Mouse (Mus musculus) C2C12 (cell line): ENCODE measurements at regions not wholly inside any gene's neighbourhood (a gene's known extent, or its start where the extent isn't known, plus 50 kb on each side); places are given as distances from the start of the nearest gene placed in this dataset.

ENCODE experiments used
- H3K27me3 ChIP-seq: one replicate; pipeline ENCODE4 v1.6.1; 2011; ENCODE audit not compliant: control insufficient read depth, insufficient read depth, insufficient read length
- H3K36me3 ChIP-seq: one replicate; pipeline ENCODE4 v1.6.1; 2011; ENCODE audit not compliant: control insufficient read depth, insufficient read depth
- H3K4me3 ChIP-seq: one replicate; pipeline ENCODE4 v1.5.1; 2011; ENCODE audit warnings: mild to moderate bottlenecking, control low read depth; ENCODE audit not compliant: poor library complexity, insufficient read depth, severe bottlenecking
- H3K79me2 ChIP-seq: one replicate; pipeline ENCODE4 v1.6.1; 2011; ENCODE audit not compliant: control insufficient read depth, insufficient read depth
- H3K79me3 ChIP-seq: one replicate; pipeline ENCODE4 v1.6.1; 2011; ENCODE audit warnings: low read depth, control low read depth
- H3ac ChIP-seq: one replicate; pipeline ENCODE3; 2011; ENCODE audit warnings: low read depth; ENCODE audit not compliant: control insufficient read depth, insufficient read length
- CEBPB ChIP-seq: IDR thresholded peaks from one replicate; pipeline ENCODE4 v1.6.1; 2011; ENCODE audit warnings: low read depth, mild to moderate bottlenecking, control low read depth, moderate library complexity
- CTCF ChIP-seq: IDR thresholded peaks from one replicate; pipeline ENCODE4 v1.5.1; 2011; ENCODE audit not compliant: control insufficient read depth, insufficient read depth, insufficient read length
- FOSL1 ChIP-seq: IDR thresholded peaks from one replicate; pipeline ENCODE4 v1.8.0; 2011; ENCODE audit warnings: mild to moderate bottlenecking, low read length; ENCODE audit not compliant: poor library complexity, insufficient read depth, severe bottlenecking
- MAX ChIP-seq: IDR thresholded peaks from one replicate; pipeline ENCODE4 v1.6.1; 2011; ENCODE audit warnings: mild to moderate bottlenecking, control low read depth
- MYOD1 ChIP-seq: IDR thresholded peaks from one replicate; pipeline ENCODE4 v1.6.1; 2011; ENCODE audit warnings: low read depth; ENCODE audit not compliant: control insufficient read depth, insufficient read length
- MYOG ChIP-seq: IDR thresholded peaks from one replicate; pipeline ENCODE4 v1.6.1; 2011; ENCODE audit not compliant: control insufficient read depth, insufficient read length; ENCODE audit errors: extremely low read depth
- USF1 ChIP-seq: IDR thresholded peaks from one replicate; pipeline ENCODE4 v1.6.1; 2011; ENCODE audit warnings: low read depth, mild to moderate bottlenecking, control low read depth, moderate library complexity

DNA sequence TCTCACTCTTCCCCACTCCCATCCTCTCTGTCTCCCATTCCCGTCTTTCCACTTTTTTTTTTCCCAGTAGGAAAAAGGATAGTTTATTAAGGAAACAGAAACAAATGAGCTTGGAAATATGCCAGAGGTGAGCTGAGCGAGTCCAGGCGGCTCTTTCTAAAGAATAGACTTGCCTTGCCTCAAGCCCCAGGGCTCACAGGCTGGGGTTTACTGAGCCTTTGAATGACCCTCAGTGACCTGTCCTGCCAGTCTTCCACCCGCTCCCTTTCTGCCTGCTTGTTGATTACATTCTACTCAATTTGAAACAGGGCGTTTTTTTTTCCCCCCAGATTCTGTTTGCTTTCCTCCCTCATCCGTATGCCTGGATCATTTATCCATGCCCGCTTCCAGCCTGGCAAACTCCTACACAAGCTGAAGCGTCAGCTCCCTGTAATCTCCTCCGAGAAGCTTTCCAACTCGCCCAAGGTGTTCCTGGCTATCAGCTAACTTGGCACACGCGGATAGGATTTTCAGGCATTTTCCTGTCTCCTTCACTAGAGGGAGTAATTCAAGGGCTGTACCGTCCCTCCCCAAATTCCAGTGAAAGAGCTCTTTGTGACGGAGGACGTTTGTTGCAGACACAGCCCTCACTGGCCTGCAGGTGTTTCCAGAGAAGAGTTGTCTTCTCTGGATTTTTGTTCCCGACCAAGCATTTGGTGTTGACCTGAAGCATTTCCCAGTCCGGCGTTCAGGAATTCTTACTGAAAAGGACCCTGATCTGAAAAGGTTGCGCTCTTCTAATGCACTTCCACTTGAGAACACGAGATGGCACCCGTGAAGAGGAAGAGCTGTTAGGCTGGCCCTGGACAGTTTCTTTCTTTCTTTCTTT, 59.9 kb upstream of the Zfand6 start:
- H3K79me2 ChIP-seq: no peaks in the 10 kb centered on the region
- no peak overlapping the region for H3K4me3 ChIP-seq
- peak overlapping the region; percentile 18 for H3ac ChIP-seq
- no peaks in the 10 kb centered on the region for H3K27me3 ChIP-seq
- H3K36me3 ChIP-seq: no peaks in the 10 kb centered on the region
- no peak for TF ChIP-seq MYOG
- no peak for TF ChIP-seq CTCF
- TF ChIP-seq FOSL1: no peak
- TF ChIP-seq USF1: no peak
- TF ChIP-seq CEBPB: no peak
- TF ChIP-seq MYOD1: no peak
- no peak for TF ChIP-seq MAX
- H3K79me3 ChIP-seq: no peaks in the 10 kb centered on the region

- H3K79me3 ChIP-seq: no peaks in the 10 kb centered on the region
- no peak overlapping the region for H3K4me3 ChIP-seq
- TF ChIP-seq MYOG (no peak), CEBPB (no peak), FOSL1 (no peak), CTCF (no peak), MAX (no peak), USF1 (no peak), MYOD1 (no peak)
- H3K79me2 ChIP-seq: no peaks in the 10 kb centered on the region
- no peaks in the 10 kb centered on the region for H3K27me3 ChIP-seq
- no peak overlapping the region for H3ac ChIP-seq
- no peaks in the 10 kb centered on the region for H3K36me3 ChIP-seq
These were observed 58.1 kb upstream of the Zfand6 start for GRCm38 (mm10) chr7:84747847-84748246.

- no peaks in the 10 kb centered on the region for H3K79me3 ChIP-seq
- H3K4me3 ChIP-seq: no peak overlapping the region
- TF ChIP-seq USF1 (no peak), CEBPB (no peak), MYOD1 (no peak), CTCF (no peak), MAX (no peak), FOSL1 (no peak), MYOG (no peak)
- H3ac ChIP-seq: no peak overlapping the region
- no peaks in the 10 kb centered on the region for H3K36me3 ChIP-seq
- H3K27me3 ChIP-seq: no peaks in the 10 kb centered on the region
- no peaks in the 10 kb centered on the region for H3K79me2 ChIP-seq
These were observed 54.7 kb upstream of the Zfand6 start for GRCm38 (mm10) chr7:84744321-84745070.

DNA sequence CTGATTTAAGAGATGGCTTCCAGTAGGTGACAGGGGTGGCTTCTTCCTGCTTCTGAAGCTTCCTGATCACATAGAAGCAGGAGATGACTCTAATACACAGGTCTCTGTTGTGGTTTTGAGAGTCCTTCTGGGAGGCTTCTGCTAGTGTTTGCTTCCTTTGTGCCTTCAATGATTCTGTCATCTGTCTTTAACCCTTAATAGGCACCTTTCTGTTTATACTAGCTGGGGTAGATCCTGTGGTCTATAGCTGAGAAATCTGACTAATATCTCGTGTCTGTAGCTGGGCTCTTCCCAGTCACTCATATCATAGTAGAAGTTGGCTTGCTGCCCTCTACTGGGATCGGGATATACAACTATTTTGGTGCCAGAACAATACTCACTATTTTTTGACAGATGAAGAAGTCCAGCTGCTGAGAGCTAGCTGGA, 50.2 kb upstream of the Zfand6 start:
- Histone ChIP-seq H3ac (no peak overlapping the region), H3K36me3 (no peaks in the 10 kb centered on the region), H3K27me3 (no peaks in the 10 kb centered on the region), H3K4me3 (no peak overlapping the region), H3K79me2 (no peaks in the 10 kb centered on the region), H3K79me3 (no peaks in the 10 kb centered on the region)
- no peak for TF ChIP-seq USF1
- no peak for TF ChIP-seq CEBPB
- TF ChIP-seq MYOD1: no peak
- TF ChIP-seq FOSL1: no peak
- no peak for TF ChIP-seq CTCF
- no peak for TF ChIP-seq MAX
- no peak for TF ChIP-seq MYOG
